ENCODE assay signal across 25 mouse cellular contexts in the genomic region with DNA sequence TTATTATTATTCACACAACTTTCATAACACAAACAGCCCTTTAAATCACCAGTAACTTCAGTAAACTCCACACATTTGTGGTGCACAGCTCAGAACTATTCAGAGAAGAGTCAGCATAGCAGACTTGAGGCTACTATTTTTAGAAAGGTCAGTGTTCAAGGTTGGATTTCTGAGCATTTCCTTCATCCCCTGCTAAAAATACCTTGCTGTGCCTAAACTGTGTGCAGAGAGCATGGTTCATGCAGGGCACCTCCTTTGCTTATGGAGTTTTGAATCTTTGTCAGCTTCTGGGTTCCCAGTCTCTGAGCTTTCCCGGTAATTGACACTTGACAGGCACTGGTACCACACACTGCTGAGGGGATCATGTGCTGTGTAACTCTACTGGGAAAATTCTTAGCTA. TPM values are rescaled to one million over a fixed set of nuclear protein-coding genes. Genes with fewer than 3 reads are reported as not detected.
DNase-seq lines count a peak whose midpoint lies in the region; ATAC-seq and TF ChIP-seq lines count a peak whose summit lies in the region.
"Had no signal": no experiment of that assay in that cellular context is flagged by ENCODE, and none has a peak within 500 bp of the region (broad histone marks: within the 10 kb centered on the region; RNA-seq: fewer than 3 reads in every experiment).

No protein-coding gene starts in this region.

- peaks cover 13% of the 10 kb centered on the region; the same call in 1 of the 2 replicates for H3K4me1 ChIP-seq in heart, embryonic 10.5 days
- peaks cover 36% of the 10 kb centered on the region for H3K4me1 ChIP-seq in heart, embryonic 13.5 days
- peaks cover 10% of the 10 kb centered on the region for H3K4me1 ChIP-seq in heart, embryonic 16.5 days (ENCODE audit: control insufficient read depth, insufficient read depth, low read length)

- H3K4me3 ChIP-seq in gastrocnemius, adult 2 months = no peak overlapping the region
- no peak overlapping the region for H3K4me3 ChIP-seq in heart, embryonic 10.5 days
- no peak overlapping the region for H3K4me3 ChIP-seq in heart, embryonic 13.5 days
- no peak overlapping the region for H3K4me3 ChIP-seq in heart, embryonic 16.5 days (ENCODE audit: low read length)
- H3K4me3 ChIP-seq: forebrain, embryonic 10.5 days; forebrain, embryonic 13.5 days had no signal

- no peak for TF ChIP-seq CTCF in gastrocnemius, adult 2 months (IDR thresholded peaks at IDR 0.05)

- peaks cover 5% of the 10 kb centered on the region; the same call in 1 of the 2 replicates for H3K27me3 ChIP-seq in heart, embryonic 10.5 days (ENCODE audit: insufficient read depth, poor library complexity, severe bottlenecking)
- peaks cover 10% of the 10 kb centered on the region; the same call in 1 of the 2 replicates for H3K27me3 ChIP-seq in heart, embryonic 13.5 days (replicated peaks)
- H3K27me3 ChIP-seq in heart, embryonic 16.5 days (ENCODE audit: control insufficient read depth, insufficient read depth, low read length) = no peaks in the 10 kb centered on the region

- no peak overlapping the region for H3K9ac ChIP-seq in heart, embryonic 13.5 days
- no peak overlapping the region for H3K9ac ChIP-seq in heart, embryonic 16.5 days (ENCODE audit: low read length)
- H3K9ac ChIP-seq: forebrain, embryonic 13.5 days; hindbrain, embryonic 14.5 days had no signal

- H3K9me3 ChIP-seq in heart, embryonic 10.5 days = no peaks in the 10 kb centered on the region
- H3K9me3 ChIP-seq in heart, embryonic 13.5 days = no peaks in the 10 kb centered on the region
- no peaks in the 10 kb centered on the region for H3K9me3 ChIP-seq in heart, embryonic 16.5 days (replicated peaks; ENCODE audit: control insufficient read depth, low read length)
- H3K9me3 ChIP-seq: forebrain, embryonic 10.5 days; forebrain, embryonic 13.5 days had no signal

- H3K36me3 ChIP-seq in heart, embryonic 10.5 days = no peaks in the 10 kb centered on the region
- H3K36me3 ChIP-seq in heart, embryonic 13.5 days = no peaks in the 10 kb centered on the region
- H3K36me3 ChIP-seq in heart, embryonic 16.5 days (ENCODE audit: control insufficient read depth, insufficient read depth) = no peaks in the 10 kb centered on the region
- H3K36me3 ChIP-seq: forebrain, embryonic 10.5 days had no signal

- intact Hi-C loops in gastrocnemius, adult 2 months (cut with DNase I) = no loop called here

- 33% methylated on average over 1 of the region's 1 CpGs for WGBS in heart, embryonic 10.5 days
- 21% methylated on average over 1 of the region's 1 CpGs for WGBS in heart, embryonic 13.5 days
- WGBS in heart, embryonic 16.5 days = 47% methylated on average over 1 of the region's 1 CpGs

- H3K4me2 ChIP-seq in heart, embryonic 13.5 days = no peak overlapping the region; the same call in 1 of the 2 replicates
- H3K4me2 ChIP-seq in heart, embryonic 16.5 days (ENCODE audit: low read depth, low read length) = no peak overlapping the region
- H3K4me2 ChIP-seq: forebrain, embryonic 13.5 days; hindbrain, embryonic 14.5 days had no signal

- ATAC-seq in heart, embryonic 13.5 days (ENCODE audit: extremely low read depth, insufficient number of reproducible peaks, low FRiP score, low TSS enrichment) = no peak
- peak; percentile 73 for ATAC-seq in heart, embryonic 16.5 days (replicated peaks; ENCODE audit: extremely low read depth, insufficient read depth, low FRiP score)
- ATAC-seq: activated CD4-positive, CD25-positive, alpha-beta regulatory T cell, adult 4 months; forebrain, embryonic 13.5 days; forebrain, embryonic 16.5 days; hindbrain, postnatal 0 days; inflammation-experienced regulatory T-cells, adult 6 months; intestine, embryonic 16.5 days had no signal

- no peak for DNase-seq in gastrocnemius, adult 2 months
- no peak for DNase-seq in gastrocnemius, postnatal 10 days
- DNase-seq in heart, embryonic 10.5 days (ENCODE audit: low spot score) = no peak
- no peak for DNase-seq in heart, adult 8-10 months (ENCODE audit: low spot score)
- no peak for DNase-seq in heart, adult 9 months (ENCODE audit: low spot score in 2 of 2)
- no peak for DNase-seq in embryo, embryonic 10 days (ENCODE audit: low spot score)
- DNase-seq: adrenal gland, adult 8-10 months; adrenal gland, postnatal 25 days; cerebellum, adult 11-12 months; cerebellum, adult 8-10 months; cerebellum, postnatal 10 days; cerebellum, postnatal 36 days; gastrocnemius, postnatal 25 days; kidney, adult 18-20 months; kidney, adult 9 months had no signal

- peak overlapping the region; percentile 73 for H3K27ac ChIP-seq in gastrocnemius, adult 2 months
- peak overlapping the region; percentile 85 for H3K27ac ChIP-seq in heart, embryonic 10.5 days
- peak overlapping the region; percentile 83 for H3K27ac ChIP-seq in heart, embryonic 13.5 days (replicated peaks)
- peak overlapping the region; percentile 84 for H3K27ac ChIP-seq in heart, embryonic 16.5 days (ENCODE audit: low read length)
- H3K27ac ChIP-seq: forebrain, embryonic 10.5 days; forebrain, embryonic 13.5 days; hindbrain, embryonic 14.5 days; hindbrain, postnatal 0 days had no signal

RNA-seq across cellular contexts. Expression of a gene that starts 6.1 kb away (rescaled TPM):
- total RNA-seq in gastrocnemius, adult 2 months (2021) = 10 to 100 TPM in 1 of 2 experiments, 1 to 10 TPM in 1; 8.6 to 15.2 TPM
- total RNA-seq in gastrocnemius, postnatal 10 days (2021) = 10 to 100 TPM in 1 of 2 experiments, 1 to 10 TPM in 1; 9.5 to 10.3 TPM
- 2.4 and 2.6 TPM in 2 replicates for polyA plus RNA-seq in heart, embryonic 10.5 days (2016; fragmentation: Nextera tagmentation; extraction: Ambion mirVana)
- total RNA-seq in heart, adult 8-10 months (2022) = 10 to 100 TPM; 39.6 to 45.7 (median 40.9) TPM
- polyA plus RNA-seq in heart, embryonic 13.5 days (2015; fragmentation: Nextera tagmentation; extraction: Ambion mirVana) = 2.4 and 2.7 TPM in 2 replicates
- polyA plus RNA-seq in heart, embryonic 16.5 days (2015; fragmentation: Nextera tagmentation; extraction: Ambion mirVana) = 2.8 and 3.0 TPM in 2 replicates

RNA-seq across cellular contexts. Expression of a gene that starts 20.7 kb away (rescaled TPM):
- total RNA-seq in gastrocnemius, adult 2 months (2021) = 10 to 100 TPM; 16.1 to 23.8 TPM
- 10 to 100 TPM; 13.6 to 13.9 TPM for total RNA-seq in gastrocnemius, postnatal 10 days (2021)
- 31.6 and 41.5 TPM in 2 replicates for polyA plus RNA-seq in heart, embryonic 10.5 days (2016; fragmentation: Nextera tagmentation; extraction: Ambion mirVana)
- total RNA-seq in heart, adult 8-10 months (2022) = 10 to 100 TPM; 32.5 to 36.9 (median 34.6) TPM
- polyA plus RNA-seq in heart, embryonic 13.5 days (2015; fragmentation: Nextera tagmentation; extraction: Ambion mirVana) = 33.3 and 39.3 TPM in 2 replicates
- polyA plus RNA-seq in heart, embryonic 16.5 days (2015; fragmentation: Nextera tagmentation; extraction: Ambion mirVana) = 38.6 and 41.4 TPM in 2 replicates
